Mouse (Mus musculus): Measurements from ENCODE around the gene Chrnb4.

DNA sequence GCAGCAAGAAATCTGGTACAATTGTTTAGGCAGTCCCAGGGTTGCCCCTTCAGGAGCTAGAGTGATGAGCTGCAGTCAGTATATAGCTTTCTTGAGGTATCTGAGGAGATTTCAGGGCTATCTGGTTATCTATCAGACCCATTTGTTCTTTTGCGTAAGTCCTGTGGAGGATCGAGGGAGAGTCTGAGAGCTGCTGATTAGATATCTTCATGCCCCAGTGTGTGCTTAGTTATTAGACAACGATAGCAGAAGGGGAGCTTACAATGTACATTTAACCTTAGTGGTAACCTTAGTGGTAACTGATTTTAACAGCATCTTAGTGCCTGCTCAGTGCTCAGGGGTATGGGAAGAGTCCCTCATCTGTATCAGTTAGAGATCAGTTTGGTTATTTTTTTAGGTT lies 52.9 kb downstream of the Chrnb4 start:
- no peak for TF ChIP-seq CTCF (IDR thresholded peaks at IDR 0.05; ENCODE audit: extremely low read depth, insufficient read length, insufficient replicate concordance, low read depth, low read length)
- no peak for TF ChIP-seq POLR2A (IDR thresholded peaks at IDR 0.05; ENCODE audit: low read depth, low read length)
